Mouse (Mus musculus) lung, postnatal 0 days (tissue): ENCODE data around the gene Slc15a1.

Source experiments
- CTCF ChIP-seq: IDR thresholded peaks from 2 replicates; pipeline ENCODE4 v1.5.1; 2016; ENCODE audit warnings: antibody characterized with exemption, mild to moderate bottlenecking
- EP300 ChIP-seq: IDR thresholded peaks from 2 replicates; pipeline ENCODE4 v1.6.1; 2016; ENCODE audit warnings: antibody characterized with exemption, mild to moderate bottlenecking, control low read depth

DNA sequence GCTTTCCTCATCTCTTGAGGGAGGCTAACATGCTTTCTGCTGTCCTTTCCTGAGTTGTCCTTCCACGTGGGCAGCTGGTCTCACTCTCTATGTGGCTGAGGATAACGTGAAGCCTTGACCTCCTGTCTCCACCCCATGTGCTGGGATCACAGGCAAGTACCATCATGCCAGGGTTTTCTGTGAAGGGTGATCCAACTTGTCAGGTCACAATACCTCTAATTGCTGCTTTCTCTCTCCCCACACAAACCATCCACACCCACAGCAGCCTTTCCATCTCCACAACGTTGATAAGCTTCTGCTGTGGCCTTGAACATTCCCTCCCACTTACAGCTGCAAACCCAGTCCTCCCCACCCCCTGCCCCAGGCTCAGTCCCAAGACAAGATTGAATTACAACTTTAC is 51.9 kb downstream of the Slc15a1 start:
- TF ChIP-seq CTCF (no peak), EP300 (no peak)
